Mouse (Mus musculus): ENCODE data around the gene 2310034G01Rik. TPM values are rescaled to one million over a fixed set of nuclear protein-coding genes. Genes with fewer than 3 reads are reported as not detected.

Gene 2310034G01Rik
- polyA plus RNA-seq (2012; fragmentation: generic; extraction: Trizol) = 0.92 TPM
- long read RNA-seq, experiment 1 = 0 reads
- long read RNA-seq, experiment 2, partial matches to known transcripts = 0 of 1 reads
- long read RNA-seq, experiment 2, other reads (novel, unspliced or antisense) = 1 of 1 reads

DNA sequence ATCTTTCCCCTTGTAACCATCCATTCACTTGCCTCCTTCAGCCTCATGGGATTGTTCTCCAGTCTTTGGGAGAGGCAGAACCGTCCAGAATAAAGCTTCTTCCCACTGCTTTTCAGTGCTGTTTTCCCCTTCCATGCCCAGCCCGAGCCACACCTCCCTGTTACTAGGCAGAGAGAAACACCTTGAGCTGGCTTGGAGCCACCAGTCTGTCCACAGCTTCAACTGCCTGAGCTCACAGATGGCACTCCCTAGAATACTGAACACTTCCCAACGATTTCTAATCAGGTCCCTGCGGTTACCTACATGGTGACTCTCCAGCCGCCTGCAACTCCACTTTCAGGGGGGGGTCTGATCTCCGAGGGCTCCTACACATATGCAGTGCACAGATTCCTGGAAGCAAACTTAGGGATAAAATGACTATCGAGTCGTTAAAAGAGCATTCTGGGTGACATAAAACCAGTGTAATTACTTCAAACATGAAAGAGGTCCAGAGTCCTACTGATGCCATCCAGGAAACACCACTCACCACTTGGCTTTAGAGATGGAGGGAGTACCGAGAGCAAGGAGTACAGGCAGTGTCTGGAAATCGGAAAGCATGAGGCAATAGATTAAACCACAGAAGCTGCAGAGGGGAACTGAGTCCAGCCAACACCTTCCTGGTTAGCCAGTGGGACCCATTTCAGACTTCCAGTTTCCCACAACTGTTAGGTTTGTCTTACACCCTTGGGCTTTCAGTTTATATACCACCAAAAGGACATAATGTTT is at the start of gene 2310034G01Rik:
TSS of gene 2310034G01Rik (minus strand) at position 135 of the 765 bp plus-strand sequence.
- Histone ChIP-seq H3K4me3 (ENCODE audit: insufficient read depth, poor library complexity, severe bottlenecking) (peak within 1 kb of the TSS; percentile 39), H3ac (ENCODE audit: control insufficient read depth, insufficient read length, low read depth) (peak within 1 kb of the TSS; percentile 88), H3K27me3 (ENCODE audit: control insufficient read depth, insufficient read depth, insufficient read length) (no peaks in the 10 kb centered on the region), H3K79me2 (ENCODE audit: control insufficient read depth, insufficient read depth) (no peaks in the 10 kb centered on the region), H3K79me3 (ENCODE audit: low read depth) (no peaks in the 10 kb centered on the region), H3K36me3 (ENCODE audit: control insufficient read depth, insufficient read depth) (no peaks in the 10 kb centered on the region)
- TF ChIP-seq CEBPB (IDR thresholded peaks at IDR 0.05; ENCODE audit: low read depth) = no peak
- no peak for TF ChIP-seq CTCF (IDR thresholded peaks at IDR 0.05; ENCODE audit: control insufficient read depth, insufficient read depth, insufficient read length)
- TF ChIP-seq USF1 (IDR thresholded peaks at IDR 0.05; ENCODE audit: low read depth) = no peak
- no peak for TF ChIP-seq FOSL1 (IDR thresholded peaks at IDR 0.05; ENCODE audit: insufficient read depth, low read length, poor library complexity, severe bottlenecking)
- no peak for TF ChIP-seq MYOD1 (IDR thresholded peaks at IDR 0.05; ENCODE audit: control insufficient read depth, insufficient read length, low read depth)
- TF ChIP-seq MAX (IDR thresholded peaks at IDR 0.05) = no peak
- TF ChIP-seq MYOG (IDR thresholded peaks at IDR 0.05; ENCODE audit: control insufficient read depth, extremely low read depth, insufficient read length) = no peak

DNA sequence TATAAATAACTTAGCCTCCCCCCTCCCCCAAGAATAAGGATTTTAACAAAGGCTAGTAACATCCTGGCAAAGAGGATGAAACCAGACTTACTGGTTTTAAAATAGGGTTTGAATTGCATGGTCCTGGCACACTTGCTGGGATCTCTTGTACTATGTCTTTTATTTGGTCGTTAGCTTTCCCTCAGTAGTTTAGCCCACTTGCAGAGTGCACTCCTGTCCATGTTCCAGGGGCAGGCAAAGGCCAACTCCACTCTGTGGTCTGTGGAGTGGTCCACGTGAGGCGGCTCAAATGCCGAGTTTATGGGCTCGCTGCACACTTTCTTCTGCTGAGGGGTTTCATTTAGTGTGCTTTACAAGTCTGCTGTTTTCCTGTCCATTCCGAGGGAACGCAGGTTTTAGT is 49.8 kb upstream of the 2310034G01Rik start:
- no peaks in the 10 kb centered on the region for H3K27me3 ChIP-seq (ENCODE audit: control insufficient read depth, insufficient read depth, insufficient read length)
- peaks cover 44% of the 10 kb centered on the region for H3K79me2 ChIP-seq (ENCODE audit: control insufficient read depth, insufficient read depth)
- peaks cover 34% of the 10 kb centered on the region for H3K79me3 ChIP-seq (ENCODE audit: low read depth)
- H3K36me3 ChIP-seq (ENCODE audit: control insufficient read depth, insufficient read depth) = peaks cover 23% of the 10 kb centered on the region
- TF ChIP-seq MAX (IDR thresholded peaks at IDR 0.05) = no peak
- TF ChIP-seq CEBPB (IDR thresholded peaks at IDR 0.05; ENCODE audit: low read depth) = no peak
- TF ChIP-seq USF1 (IDR thresholded peaks at IDR 0.05; ENCODE audit: low read depth) = no peak
- no peak for TF ChIP-seq FOSL1 (IDR thresholded peaks at IDR 0.05; ENCODE audit: insufficient read depth, low read length, poor library complexity, severe bottlenecking)
- TF ChIP-seq MYOD1 (IDR thresholded peaks at IDR 0.05; ENCODE audit: control insufficient read depth, insufficient read length, low read depth) = no peak
- no peak for TF ChIP-seq MYOG (IDR thresholded peaks at IDR 0.05; ENCODE audit: control insufficient read depth, extremely low read depth, insufficient read length)
- TF ChIP-seq CTCF (IDR thresholded peaks at IDR 0.05; ENCODE audit: control insufficient read depth, insufficient read depth, insufficient read length) = no peak
- no peak overlapping the region for H3ac ChIP-seq (ENCODE audit: control insufficient read depth, insufficient read length, low read depth)
- no peak overlapping the region for H3K4me3 ChIP-seq (ENCODE audit: insufficient read depth, poor library complexity, severe bottlenecking)

GRCm38 (mm10) chr19:46399372-46399771 is 49.3 kb upstream of the 2310034G01Rik start:
- H3K79me2 ChIP-seq (ENCODE audit: control insufficient read depth, insufficient read depth) = peaks cover 50% of the 10 kb centered on the region

DNA sequence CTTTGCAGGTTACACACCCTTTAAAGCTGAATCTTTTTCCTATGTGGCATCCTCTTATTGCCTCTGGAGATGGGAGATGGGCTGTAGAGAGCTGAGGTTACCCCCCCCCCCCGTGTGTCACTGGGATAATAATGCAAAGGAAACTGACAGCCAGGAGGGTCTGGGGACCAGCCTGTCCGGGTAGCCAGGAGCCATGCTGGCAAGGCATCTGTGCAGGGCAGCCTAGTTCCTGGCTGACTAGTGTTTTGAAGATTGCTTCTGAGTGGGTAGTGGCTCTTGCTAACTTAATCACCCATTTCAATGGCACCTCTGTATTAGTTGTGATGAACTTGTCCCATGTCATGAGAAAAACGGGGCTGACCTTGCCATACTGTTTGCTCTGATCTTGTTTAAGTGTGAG is 48.3 kb upstream of the 2310034G01Rik start:
- H3K36me3 ChIP-seq (ENCODE audit: control insufficient read depth, insufficient read depth) = peaks cover 23% of the 10 kb centered on the region
- TF ChIP-seq CEBPB (IDR thresholded peaks at IDR 0.05; ENCODE audit: low read depth) (no peak), MYOD1 (IDR thresholded peaks at IDR 0.05; ENCODE audit: control insufficient read depth, insufficient read length, low read depth) (no peak), FOSL1 (IDR thresholded peaks at IDR 0.05; ENCODE audit: insufficient read depth, low read length, poor library complexity, severe bottlenecking) (no peak), CTCF (IDR thresholded peaks at IDR 0.05; ENCODE audit: control insufficient read depth, insufficient read depth, insufficient read length) (no peak), MYOG (IDR thresholded peaks at IDR 0.05; ENCODE audit: control insufficient read depth, extremely low read depth, insufficient read length) (no peak), MAX (IDR thresholded peaks at IDR 0.05) (no peak), USF1 (IDR thresholded peaks at IDR 0.05; ENCODE audit: low read depth) (no peak)
- H3K4me3 ChIP-seq (ENCODE audit: insufficient read depth, poor library complexity, severe bottlenecking) = peak overlapping the region; percentile 77
- H3K79me2 ChIP-seq (ENCODE audit: control insufficient read depth, insufficient read depth) = peaks cover 59% of the 10 kb centered on the region
- H3ac ChIP-seq (ENCODE audit: control insufficient read depth, insufficient read length, low read depth) = no peak overlapping the region
- peaks cover 48% of the 10 kb centered on the region for H3K79me3 ChIP-seq (ENCODE audit: low read depth)
- no peaks in the 10 kb centered on the region for H3K27me3 ChIP-seq (ENCODE audit: control insufficient read depth, insufficient read depth, insufficient read length)

More at GRCm38 (mm10) chr19:46399372-46399771, 49.3 kb upstream of the 2310034G01Rik start:
- Histone ChIP-seq H3K4me3 (ENCODE audit: insufficient read depth, poor library complexity, severe bottlenecking) (no peak overlapping the region), H3ac (ENCODE audit: control insufficient read depth, insufficient read length, low read depth) (no peak overlapping the region), H3K36me3 (ENCODE audit: control insufficient read depth, insufficient read depth) (peaks cover 23% of the 10 kb centered on the region), H3K79me3 (ENCODE audit: low read depth) (peaks cover 38% of the 10 kb centered on the region), H3K27me3 (ENCODE audit: control insufficient read depth, insufficient read depth, insufficient read length) (no peaks in the 10 kb centered on the region)
- TF ChIP-seq MYOD1 (IDR thresholded peaks at IDR 0.05; ENCODE audit: control insufficient read depth, insufficient read length, low read depth) (no peak), CTCF (IDR thresholded peaks at IDR 0.05; ENCODE audit: control insufficient read depth, insufficient read depth, insufficient read length) (no peak), USF1 (IDR thresholded peaks at IDR 0.05; ENCODE audit: low read depth) (no peak), CEBPB (IDR thresholded peaks at IDR 0.05; ENCODE audit: low read depth) (no peak), MYOG (IDR thresholded peaks at IDR 0.05; ENCODE audit: control insufficient read depth, extremely low read depth, insufficient read length) (no peak), MAX (IDR thresholded peaks at IDR 0.05) (no peak), FOSL1 (IDR thresholded peaks at IDR 0.05; ENCODE audit: insufficient read depth, low read length, poor library complexity, severe bottlenecking) (no peak)

GRCm38 (mm10) chr19:46397436-46398001 is 47.4 kb upstream of the 2310034G01Rik start:
- Histone ChIP-seq H3K79me3 (ENCODE audit: low read depth) (peaks cover 54% of the 10 kb centered on the region), H3K4me3 (ENCODE audit: insufficient read depth, poor library complexity, severe bottlenecking) (peak overlapping the region; percentile 77), H3K79me2 (ENCODE audit: control insufficient read depth, insufficient read depth) (peaks cover 68% of the 10 kb centered on the region), H3K36me3 (ENCODE audit: control insufficient read depth, insufficient read depth) (peaks cover 14% of the 10 kb centered on the region), H3K27me3 (ENCODE audit: control insufficient read depth, insufficient read depth, insufficient read length) (no peaks in the 10 kb centered on the region), H3ac (ENCODE audit: control insufficient read depth, insufficient read length, low read depth) (peak overlapping the region; percentile 96)
- TF ChIP-seq CTCF (IDR thresholded peaks at IDR 0.05; ENCODE audit: control insufficient read depth, insufficient read depth, insufficient read length) (no peak), MYOD1 (IDR thresholded peaks at IDR 0.05; ENCODE audit: control insufficient read depth, insufficient read length, low read depth) (no peak), MAX (IDR thresholded peaks at IDR 0.05) (no peak), USF1 (IDR thresholded peaks at IDR 0.05; ENCODE audit: low read depth) (no peak), MYOG (IDR thresholded peaks at IDR 0.05; ENCODE audit: control insufficient read depth, extremely low read depth, insufficient read length) (no peak), FOSL1 (IDR thresholded peaks at IDR 0.05; ENCODE audit: insufficient read depth, low read length, poor library complexity, severe bottlenecking) (no peak), CEBPB (IDR thresholded peaks at IDR 0.05; ENCODE audit: low read depth) (no peak)

All from C2C12 (cell line).